Mouse (Mus musculus): ENCODE measurements around the gene Ptprn2.

DNA sequence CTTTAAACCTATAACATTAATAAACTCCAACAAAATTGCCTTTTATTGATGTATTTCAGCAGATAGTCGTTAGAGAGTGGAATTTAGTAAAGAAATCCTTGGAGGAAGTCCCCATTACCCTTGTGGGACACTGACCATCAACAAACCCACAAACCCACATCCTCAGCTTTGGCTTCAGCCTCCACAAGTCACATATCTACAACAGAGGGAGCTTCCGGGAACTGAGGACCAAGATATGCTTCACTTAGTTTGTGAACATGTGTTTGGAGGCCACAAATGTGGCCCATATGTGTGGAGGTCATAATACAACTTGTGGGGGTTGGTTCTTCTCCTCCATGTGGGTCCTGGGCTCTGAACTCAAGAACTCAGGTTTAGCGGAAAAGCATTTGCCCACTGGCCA, 143.5 kb downstream of the Ptprn2 start:
- TF ChIP-seq CTCF (IDR thresholded peaks at IDR 0.05; ENCODE audit: low read depth) (no peak), EP300 (IDR thresholded peaks at IDR 0.05; ENCODE audit: low read depth) (no peak)

Data from liver, postnatal 0 days (tissue).